Mouse (Mus musculus) hindbrain, embryonic 11.5 days (tissue): Measurements from ENCODE around the gene Mllt11. TPM values are rescaled to one million over a fixed set of nuclear protein-coding genes. Genes with fewer than 3 reads are reported as not detected.

Experiments
- ATAC-seq: fragments of 200-750 bp; cut with Nextera tagmentation; 2 replicates; pipeline ENCODE4 v1.8.0; 2017; ENCODE audit warnings: mild to moderate bottlenecking, moderate TSS enrichment, moderate library complexity; ENCODE audit not compliant: low FRiP score
- DNase-seq: peaks from one replicate; pipeline ENCODE4 v3.0.0-alpha.2; 2015; ENCODE audit warnings: low spot score
- H3K27ac ChIP-seq: fragments of 300-500 bp; sonication (generic); 2 replicates; pipeline ENCODE4 v1.5.1; 2014; ENCODE audit warnings: mild to moderate bottlenecking, low read depth, low read length
- H3K27me3 ChIP-seq: fragments of 300-500 bp; sonication (generic); 2 replicates; pipeline ENCODE4 v1.6.1; 2014; ENCODE audit warnings: mild to moderate bottlenecking, low read length, moderate library complexity, mixed read lengths; ENCODE audit not compliant: control insufficient read depth, insufficient read depth
- H3K36me3 ChIP-seq: fragments of 300-500 bp; sonication (generic); 2 replicates; pipeline ENCODE4 v1.6.1; 2014; ENCODE audit warnings: mild to moderate bottlenecking, low read length, moderate library complexity, mixed read lengths; ENCODE audit not compliant: control insufficient read depth, insufficient read depth
- H3K4me1 ChIP-seq: fragments of 300-500 bp; sonication (generic); replicated peaks from 2 replicates; pipeline ENCODE4 v1.6.1; 2014; ENCODE audit warnings: low read length, mixed read lengths; ENCODE audit not compliant: control insufficient read depth, insufficient read depth
- H3K4me2 ChIP-seq: fragments of 300-500 bp; sonication (generic); replicated peaks from 2 replicates; pipeline ENCODE4 v1.6.1; 2014; ENCODE audit warnings: mild to moderate bottlenecking, low read depth, low read length
- H3K4me3 ChIP-seq: fragments of 300-500 bp; sonication (generic); 2 replicates; pipeline ENCODE4 v1.5.1; 2014; ENCODE audit warnings: low read depth, low read length
- H3K9ac ChIP-seq: fragments of 300-500 bp; sonication (generic); 2 replicates; pipeline ENCODE4 v1.6.1; 2014; ENCODE audit warnings: low read depth, low read length
- H3K9me3 ChIP-seq: fragments of 300-500 bp; sonication (generic); 2 replicates; pipeline ENCODE4 v1.6.1; 2016; ENCODE audit warnings: low read length; ENCODE audit not compliant: control insufficient read depth
- WGBS: fragments of 180-500 bp; shearing (Covaris S2); extraction: QIAGEN DNeasy Blood & Tissue Kit; methylation state at CpG from one replicate; pipeline ENCODE4 v1.1.7; 2014; 5-methylcytosine and 5-hydroxymethylcytosine counted together
- polyA plus RNA-seq: library from polyadenylated mRNA; unstranded; fragments of >200 nt; fragmentation: Nextera tagmentation; extraction: Ambion mirVana; gene quantifications from 2 replicates; pipeline ENCODE4 v1.2.1, GENCODE M21; 2014

Mllt11 gene
- polyA plus RNA-seq, 1 experiment from 2014 or later = 203 TPM

- Histone ChIP-seq H3K4me2 (no peak overlapping the region), H3K27ac (no peak overlapping the region), H3K9me3 (no peaks in the 10 kb centered on the region), H3K4me3 (no peak overlapping the region), H3K27me3 (no peaks in the 10 kb centered on the region), H3K36me3 (0 out of 2 replicates have a peak, but pooled peaks cover 15% of the 10 kb centered on the region), H3K9ac (no peak overlapping the region), H3K4me1 (no peaks in the 10 kb centered on the region)
- no peak for ATAC-seq
- 92% methylated on average over 6 of the region's 6 CpGs for WGBS
- no peak for DNase-seq
These were observed 7.1 kb upstream of the Mllt11 start for GRCm38 (mm10) chr3:95239022-95239421.

- no peak overlapping the region for H3K27ac ChIP-seq
- DNase-seq (no peak), ATAC-seq (no peak)
- no peaks in the 10 kb centered on the region for H3K4me1 ChIP-seq
- H3K9ac ChIP-seq = no peak overlapping the region
- 92% methylated on average over 8 of the region's 8 CpGs for WGBS
- 0 out of 2 replicates have a peak, but pooled peaks cover 17% of the 10 kb centered on the region for H3K36me3 ChIP-seq
- H3K4me3 ChIP-seq = no peak overlapping the region
- H3K9me3 ChIP-seq = no peaks in the 10 kb centered on the region
- H3K4me2 ChIP-seq = no peak overlapping the region
- H3K27me3 ChIP-seq = no peaks in the 10 kb centered on the region
These were observed 5.6 kb upstream of the Mllt11 start for GRCm38 (mm10) chr3:95237541-95238099.

DNA sequence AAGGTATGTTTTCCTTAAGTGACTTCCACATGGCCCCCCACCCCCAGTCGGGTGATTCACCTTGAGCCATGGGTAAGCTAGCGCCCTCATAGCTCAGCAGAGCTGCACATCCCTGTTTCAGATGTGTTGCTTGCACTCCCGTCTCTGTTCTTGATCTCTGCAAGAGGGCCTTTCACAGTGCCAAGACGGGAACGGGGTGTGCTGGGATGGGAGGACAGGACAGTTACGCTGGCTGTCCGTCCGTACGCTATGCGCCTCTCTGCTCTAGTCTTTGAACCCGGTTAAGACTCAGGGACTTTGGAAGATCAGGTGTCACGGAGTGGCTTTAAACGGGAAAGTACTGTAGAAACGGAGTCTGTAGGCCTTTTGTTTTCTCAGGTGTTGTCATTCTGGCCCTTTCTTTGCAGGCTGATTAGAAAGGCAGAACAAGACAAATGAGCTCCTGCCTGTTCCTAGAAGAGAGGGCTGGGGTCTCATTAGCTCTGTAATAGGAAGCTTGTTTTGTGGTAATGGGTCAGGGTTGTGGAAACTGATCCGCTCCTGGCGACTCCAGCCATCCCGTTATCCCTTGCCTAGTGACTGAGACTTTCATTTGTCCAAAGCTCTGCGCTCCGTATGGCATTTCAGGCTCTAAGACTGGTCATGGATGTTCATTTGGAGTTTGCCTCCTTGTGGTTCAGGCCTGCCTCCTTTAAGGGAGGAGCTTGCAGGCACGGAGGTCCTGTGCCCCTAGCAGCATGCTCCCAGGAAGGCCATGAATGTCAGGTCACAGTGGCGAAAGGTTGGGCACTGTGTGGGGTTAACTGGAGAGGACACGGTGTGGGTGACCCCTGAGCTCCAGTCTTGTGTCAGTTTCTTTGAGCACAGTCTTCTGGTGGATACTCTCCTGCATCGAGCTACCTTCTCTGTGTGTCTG, 3.7 kb upstream of the Mllt11 start:
- Histone ChIP-seq H3K27ac (no peak overlapping the region), H3K4me1 (peaks cover 8% of the 10 kb centered on the region), H3K9me3 (no peaks in the 10 kb centered on the region), H3K36me3 (0 out of 2 replicates have a peak, but pooled peaks cover 17% of the 10 kb centered on the region), H3K4me3 (no peak overlapping the region), H3K9ac (no peak overlapping the region), H3K27me3 (no peaks in the 10 kb centered on the region), H3K4me2 (no peak overlapping the region)
- WGBS = 69% methylated on average over 23 of the region's 23 CpGs
- no peak for DNase-seq
- ATAC-seq = no peak

GRCm38 (mm10) chr3:95233303-95233980, 1.5 kb upstream of the Mllt11 start:
- Histone ChIP-seq H3K9ac (no peak overlapping the region), H3K27me3 (no peaks in the 10 kb centered on the region), H3K9me3 (no peaks in the 10 kb centered on the region), H3K27ac (no peak overlapping the region), H3K4me3 (no peak overlapping the region), H3K4me1 (peaks cover 9% of the 10 kb centered on the region), H3K36me3 (0 out of 2 replicates have a peak, but pooled peaks cover 17% of the 10 kb centered on the region), H3K4me2 (no peak overlapping the region)
- no peak for DNase-seq
- 88% methylated on average over 16 of the region's 16 CpGs for WGBS
- ATAC-seq = no peak

- Histone ChIP-seq H3K4me1 (peaks cover 9% of the 10 kb centered on the region), H3K4me2 (no peak overlapping the region), H3K9ac (no peak overlapping the region), H3K36me3 (0 out of 2 replicates have a peak, but pooled peaks cover 13% of the 10 kb centered on the region), H3K9me3 (no peaks in the 10 kb centered on the region), H3K4me3 (no peak overlapping the region), H3K27ac (no peak overlapping the region), H3K27me3 (no peaks in the 10 kb centered on the region)
- WGBS = 91% methylated on average over 7 of the region's 7 CpGs
- ATAC-seq (no peak), DNase-seq (no peak)
These were observed 800 bp upstream of the Mllt11 start for GRCm38 (mm10) chr3:95232771-95233170.

DNA sequence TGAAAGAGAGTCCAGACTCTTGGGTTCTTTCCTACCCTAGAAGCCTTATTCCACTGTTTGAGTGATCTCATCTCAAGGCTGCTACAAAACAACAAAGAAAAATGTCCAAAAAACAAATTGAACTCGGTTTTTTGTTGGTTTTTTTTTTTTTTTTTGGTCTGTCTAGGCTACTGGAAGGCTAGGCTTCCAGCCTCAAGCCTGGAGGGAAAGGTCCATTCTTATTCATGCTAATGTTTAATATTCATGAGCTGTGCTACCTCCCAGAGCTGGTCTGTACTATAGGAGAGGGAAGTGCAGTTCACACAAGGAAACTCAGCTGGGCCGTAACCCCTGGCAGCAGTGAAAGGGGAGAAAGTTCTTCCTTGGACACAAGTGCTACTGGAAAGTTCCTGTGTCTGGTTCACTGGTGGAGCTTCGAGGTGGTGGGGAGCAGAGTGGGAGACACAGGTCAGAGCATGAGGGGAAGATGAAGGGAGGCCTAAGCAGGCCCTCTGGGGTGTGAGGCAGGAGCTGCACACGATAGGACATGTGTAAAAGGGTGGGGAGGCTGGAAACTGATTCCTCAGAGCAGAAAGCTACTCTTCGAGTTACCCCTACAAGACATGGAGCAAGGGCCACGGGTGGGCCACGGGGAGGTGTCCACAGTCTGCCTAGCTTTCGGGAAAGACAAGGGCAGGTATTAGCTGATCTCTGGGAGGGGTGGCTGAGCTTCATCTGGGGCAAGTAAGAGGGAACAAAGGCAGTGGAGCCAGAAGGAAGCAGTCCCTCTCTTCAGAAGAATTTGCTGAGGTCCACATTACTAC, 1.3 kb downstream of the Mllt11 start:
- peak overlapping the region; percentile 68 for H3K4me3 ChIP-seq
- peak overlapping the region; percentile 74 for H3K9ac ChIP-seq
- peak overlapping the region; percentile 89 for H3K4me2 ChIP-seq
- peak; percentile 59 for DNase-seq
- H3K4me1 ChIP-seq = peaks cover 9% of the 10 kb centered on the region
- no peaks in the 10 kb centered on the region for H3K9me3 ChIP-seq
- H3K27me3 ChIP-seq = no peaks in the 10 kb centered on the region
- H3K36me3 ChIP-seq = 0 out of 2 replicates have a peak, but pooled peaks cover 6% of the 10 kb centered on the region
- peak; percentile 53 for ATAC-seq
- peak overlapping the region; percentile 89 for H3K27ac ChIP-seq
- WGBS = 43% methylated on average over 8 of the region's 8 CpGs

GRCm38 (mm10) chr3:95229781-95230494, 2.0 kb downstream of the Mllt11 start:
- WGBS = 2% methylated on average over 13 of the region's 13 CpGs
- 0 out of 2 replicates have a peak, but pooled peaks cover 6% of the 10 kb centered on the region for H3K36me3 ChIP-seq

More at GRCm38 (mm10) chr3:95229781-95230494, 2.0 kb downstream of the Mllt11 start:
- H3K9me3 ChIP-seq = no peaks in the 10 kb centered on the region
- H3K4me1 ChIP-seq = peaks cover 9% of the 10 kb centered on the region
- H3K27ac ChIP-seq = peak overlapping the region; percentile 89
- DNase-seq (peak; percentile 68), ATAC-seq (peak; percentile 45)
- peak overlapping the region; percentile 68 for H3K4me3 ChIP-seq
- no peaks in the 10 kb centered on the region for H3K27me3 ChIP-seq
- peak overlapping the region; percentile 89 for H3K4me2 ChIP-seq
- peak overlapping the region; percentile 74 for H3K9ac ChIP-seq
